Mouse (Mus musculus): ENCODE data around the gene AA467197.

Gene AA467197

GRCm38 (mm10) chr2:122636686-122637085 lies at the start of gene AA467197:
TSS of gene AA467197 (plus strand) at chr2:122636986.
- DNase-seq (ENCODE audit: low read depth, low spot score): no peak

GRCm38 (mm10) chr2:122587861-122588519 lies 48.8 kb upstream of the AA467197 start:
- no peak for DNase-seq (ENCODE audit: low read depth, low spot score)

GRCm38 (mm10) chr2:122590351-122590750 lies 46.4 kb upstream of the AA467197 start:
- DNase-seq (ENCODE audit: low read depth, low spot score): no peak

- no peak for DNase-seq (ENCODE audit: low read depth, low spot score)
Measured at GRCm38 (mm10) chr2:122591213-122591612, 45.6 kb upstream of the AA467197 start.

GRCm38 (mm10) chr2:122595461-122595860 lies 41.3 kb upstream of the AA467197 start:
- DNase-seq (ENCODE audit: low read depth, low spot score): no peak

- DNase-seq (ENCODE audit: low read depth, low spot score): no peak
Measured at GRCm38 (mm10) chr2:122599736-122600135, 37.0 kb upstream of the AA467197 start.

- DNase-seq (ENCODE audit: low read depth, low spot score): no peak
Measured at GRCm38 (mm10) chr2:122601354-122601753, 35.4 kb upstream of the AA467197 start.

GRCm38 (mm10) chr2:122605829-122606228 lies 31.0 kb upstream of the AA467197 start:
- no peak for DNase-seq (ENCODE audit: low read depth, low spot score)

- no peak for DNase-seq (ENCODE audit: low read depth, low spot score)
Measured at GRCm38 (mm10) chr2:122608820-122609219, 28.0 kb upstream of the AA467197 start.

GRCm38 (mm10) chr2:122610746-122611653 lies 25.8 kb upstream of the AA467197 start, which contains the start of gene Gatm:
TSS of gene Gatm (minus strand) at chr2:122611303.
- peak; percentile 53 for DNase-seq (ENCODE audit: low read depth, low spot score)

- no peak for DNase-seq (ENCODE audit: low read depth, low spot score)
Measured at GRCm38 (mm10) chr2:122611654-122611973, 25.2 kb upstream of the AA467197 start.

GRCm38 (mm10) chr2:122616237-122616636 lies 20.5 kb upstream of the AA467197 start:
- DNase-seq (ENCODE audit: low read depth, low spot score): no peak

- DNase-seq (ENCODE audit: low read depth, low spot score): no peak
Measured at GRCm38 (mm10) chr2:122617792-122618191, 19.0 kb upstream of the AA467197 start.

GRCm38 (mm10) chr2:122618719-122619118 lies 18.1 kb upstream of the AA467197 start:
- DNase-seq (ENCODE audit: low read depth, low spot score): no peak

- no peak for DNase-seq (ENCODE audit: low read depth, low spot score)
Measured at GRCm38 (mm10) chr2:122621337-122622110, 15.3 kb upstream of the AA467197 start.

GRCm38 (mm10) chr2:122625930-122626329 lies 10.9 kb upstream of the AA467197 start:
- no peak for DNase-seq (ENCODE audit: low read depth, low spot score)

- DNase-seq (ENCODE audit: low read depth, low spot score): peak; percentile 46
Measured at GRCm38 (mm10) chr2:122628976-122629375, 7.8 kb upstream of the AA467197 start.

- no peak for DNase-seq (ENCODE audit: low read depth, low spot score)
Measured at GRCm38 (mm10) chr2:122629871-122630270, 6.9 kb upstream of the AA467197 start.

GRCm38 (mm10) chr2:122630465-122631225 lies 6.1 kb upstream of the AA467197 start:
- peak; percentile 88 for DNase-seq (ENCODE audit: low read depth, low spot score)

- DNase-seq (ENCODE audit: low read depth, low spot score): peak; percentile 40
Measured at GRCm38 (mm10) chr2:122631226-122631801, 5.5 kb upstream of the AA467197 start.

GRCm38 (mm10) chr2:122637526-122637997 lies 776 bp downstream of the AA467197 start:
- DNase-seq (ENCODE audit: low read depth, low spot score): peak; percentile 70

Measured in ES-CJ7 (cell line).